ENCODE assay signal across 18 mouse cellular contexts in the genomic region with DNA sequence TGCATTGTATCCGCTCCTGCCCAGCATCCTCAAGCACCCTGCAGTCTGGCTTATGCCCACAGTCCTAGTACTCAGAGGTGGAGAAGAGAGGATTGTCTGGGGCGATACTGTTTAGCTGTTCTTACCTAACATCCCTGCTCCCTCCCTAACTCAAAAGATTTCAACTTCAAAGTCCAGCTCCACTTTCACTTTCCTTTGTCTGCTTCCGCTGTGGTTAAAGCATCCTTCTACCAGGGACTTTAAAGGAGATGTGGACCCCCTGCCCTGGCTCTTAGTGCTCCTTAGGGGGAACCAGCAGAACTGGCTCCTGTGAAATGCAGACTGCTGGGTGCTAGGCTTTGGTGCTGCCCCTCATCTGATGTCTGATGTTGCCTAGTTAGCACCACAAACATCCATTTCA.
DNase-seq lines count a peak whose midpoint lies in the region; ATAC-seq and TF ChIP-seq lines count a peak whose summit lies in the region.
"Had no signal": no experiment of that assay in that cellular context is flagged by ENCODE, and none has a peak within 500 bp of the region (broad histone marks: within the 10 kb centered on the region; RNA-seq: fewer than 3 reads in every experiment).

No protein-coding gene starts in this region.

- 50% methylated on average over 3 of the region's 3 CpGs for WGBS in liver, embryonic 16.5 days (ENCODE audit: insufficient replicate concordance)
- 52% methylated on average over 3 of the region's 3 CpGs for WGBS in liver, embryonic 11.5 days
- 38% methylated on average over 3 of the region's 3 CpGs for WGBS in small intestine, adult 2 months
- 53% methylated on average over 3 of the region's 3 CpGs for WGBS in forebrain, embryonic 14.5 days

- DNase-seq in liver, embryonic 11.5 days (ENCODE audit: low spot score) = no peak
- DNase-seq in induced T-regulatory cell, adult 2 months (ENCODE audit: low read depth) = peak; percentile 67
- no peak for DNase-seq in embryo, embryonic 9.5 days (ENCODE audit: extremely low spot score)
- DNase-seq in forebrain, embryonic 14.5 days (ENCODE audit: low spot score) = no peak
- DNase-seq in frontal cortex, adult 2 months (ENCODE audit: extremely low spot score in 1 of 2, low spot score in 1 of 2) = no peak
- DNase-seq: adrenal gland, postnatal 14 days; cerebellum, postnatal 25 days; gastrocnemius, postnatal 36 days; heart, postnatal 4 days; right cerebral cortex, postnatal 14 days had no signal

- no peak for ATAC-seq in liver, embryonic 16.5 days (ENCODE audit: low read depth)
- ATAC-seq in liver, embryonic 11.5 days (replicated peaks; ENCODE audit: low FRiP score) = no peak
- peak; percentile 95 for ATAC-seq in CD4-positive, CD25-positive, alpha-beta regulatory T cell, adult 4 months
- no peak for ATAC-seq in forebrain, embryonic 14.5 days
- ATAC-seq: lung, postnatal 0 days had no signal

- H3K9ac ChIP-seq in liver, embryonic 16.5 days (ENCODE audit: low read depth, low read length) = no peak overlapping the region
- H3K9ac ChIP-seq in liver, embryonic 11.5 days (ENCODE audit: low read depth, low read length) = no peak overlapping the region
- no peak overlapping the region for H3K9ac ChIP-seq in forebrain, embryonic 14.5 days (ENCODE audit: low read length)
- H3K9ac ChIP-seq: heart, embryonic 13.5 days; kidney, embryonic 15.5 days; midbrain, embryonic 12.5 days had no signal

- peak overlapping the region; percentile 8; the same call in 1 of the 2 replicates for H3K4me2 ChIP-seq in liver, embryonic 16.5 days (ENCODE audit: low read depth, low read length)
- no peak overlapping the region for H3K4me2 ChIP-seq in liver, embryonic 11.5 days
- H3K4me2 ChIP-seq in forebrain, embryonic 14.5 days (ENCODE audit: low read length) = no peak overlapping the region
- H3K4me2 ChIP-seq: heart, embryonic 13.5 days; kidney, embryonic 15.5 days; midbrain, embryonic 12.5 days had no signal

- no peak for TF ChIP-seq CTCF in small intestine, adult 2 months (IDR thresholded peaks at IDR 0.05; ENCODE audit: extremely low read depth, insufficient read length, insufficient replicate concordance, low read depth, low read length)

- no peak overlapping the region for H3K4me3 ChIP-seq in liver, embryonic 16.5 days (ENCODE audit: low read depth, low read length)
- no peak overlapping the region for H3K4me3 ChIP-seq in liver, embryonic 11.5 days (ENCODE audit: low read depth, low read length)
- no peak overlapping the region for H3K4me3 ChIP-seq in small intestine, adult 2 months (ENCODE audit: low read depth, low read length)
- H3K4me3 ChIP-seq in forebrain, embryonic 14.5 days (ENCODE audit: low read depth, low read length) = no peak overlapping the region
- H3K4me3 ChIP-seq: heart, embryonic 13.5 days; kidney, embryonic 15.5 days; left cerebral cortex, adult 2 months; midbrain, embryonic 12.5 days had no signal

- no peaks in the 10 kb centered on the region for H3K27me3 ChIP-seq in liver, embryonic 16.5 days (ENCODE audit: control insufficient read depth, insufficient read depth, low read depth, low read length)
- H3K27me3 ChIP-seq in liver, embryonic 11.5 days (replicated peaks; ENCODE audit: control insufficient read depth, insufficient read depth, low read length) = no peaks in the 10 kb centered on the region
- no peaks in the 10 kb centered on the region for H3K27me3 ChIP-seq in small intestine, adult 2 months (ENCODE audit: control insufficient read depth, insufficient read depth, low read length)
- no peaks in the 10 kb centered on the region for H3K27me3 ChIP-seq in forebrain, embryonic 14.5 days (replicated peaks; ENCODE audit: control insufficient read depth, insufficient read depth, low read length)
- H3K27me3 ChIP-seq: heart, embryonic 13.5 days; kidney, embryonic 15.5 days; midbrain, embryonic 12.5 days had no signal

- TF ChIP-seq POLR2A in small intestine, adult 2 months (IDR thresholded peaks at IDR 0.05; ENCODE audit: low read depth, low read length) = no peak

- H3K9me3 ChIP-seq in liver, embryonic 16.5 days (replicated peaks; ENCODE audit: control insufficient read depth, low read length) = no peaks in the 10 kb centered on the region
- H3K9me3 ChIP-seq in liver, embryonic 11.5 days (ENCODE audit: control insufficient read depth, low read length) = no peaks in the 10 kb centered on the region
- H3K9me3 ChIP-seq in forebrain, embryonic 14.5 days (replicated peaks; ENCODE audit: control insufficient read depth, low read length) = no peaks in the 10 kb centered on the region
- H3K9me3 ChIP-seq: heart, embryonic 13.5 days; kidney, embryonic 15.5 days; midbrain, embryonic 12.5 days had no signal

- H3K4me1 ChIP-seq in liver, embryonic 16.5 days (ENCODE audit: control insufficient read depth, low read depth, low read length) = no peaks in the 10 kb centered on the region
- no peaks in the 10 kb centered on the region for H3K4me1 ChIP-seq in liver, embryonic 11.5 days (replicated peaks; ENCODE audit: control insufficient read depth, insufficient read depth, low read length)
- peaks cover 13% of the 10 kb centered on the region for H3K4me1 ChIP-seq in small intestine, adult 2 months (ENCODE audit: control insufficient read depth, insufficient read depth, insufficient read length, low read length)
- H3K4me1 ChIP-seq in forebrain, embryonic 14.5 days (ENCODE audit: control insufficient read depth, insufficient read depth, low read length) = no peaks in the 10 kb centered on the region
- H3K4me1 ChIP-seq: heart, embryonic 13.5 days; kidney, embryonic 15.5 days; midbrain, embryonic 12.5 days had no signal

- H3K27ac ChIP-seq in liver, embryonic 16.5 days (ENCODE audit: low read length) = no peak overlapping the region
- no peak overlapping the region for H3K27ac ChIP-seq in liver, embryonic 11.5 days (ENCODE audit: low read depth, low read length)
- H3K27ac ChIP-seq in small intestine, adult 2 months (ENCODE audit: insufficient read depth, low read depth, low read length) = peak overlapping the region; percentile 43; the same call in 1 of the 2 replicates
- no peak overlapping the region for H3K27ac ChIP-seq in forebrain, embryonic 14.5 days (ENCODE audit: low read depth, low read length)
- H3K27ac ChIP-seq: heart, embryonic 13.5 days; kidney, embryonic 15.5 days; left cerebral cortex, adult 2 months; midbrain, embryonic 12.5 days had no signal

- no peaks in the 10 kb centered on the region for H3K36me3 ChIP-seq in liver, embryonic 16.5 days (ENCODE audit: control insufficient read depth, insufficient read depth)
- H3K36me3 ChIP-seq in liver, embryonic 11.5 days (ENCODE audit: control insufficient read depth, insufficient read depth, low read length) = no peaks in the 10 kb centered on the region
- H3K36me3 ChIP-seq in small intestine, adult 2 months (ENCODE audit: control insufficient read depth, insufficient read depth, low read length) = peaks cover 2% of the 10 kb centered on the region; the same call in 1 of the 2 replicates
- H3K36me3 ChIP-seq in forebrain, embryonic 14.5 days (ENCODE audit: control insufficient read depth, insufficient read depth, low read length) = no peaks in the 10 kb centered on the region
- H3K36me3 ChIP-seq: kidney, embryonic 15.5 days had no signal
